Mouse (Mus musculus) gastrocnemius, postnatal 14 days (tissue): ENCODE results near the gene Wipf2. TPM values are rescaled to one million over a fixed set of nuclear protein-coding genes. Genes with fewer than 3 reads are reported as not detected.
A peak's percentile ranks its signal among the peaks of the same experiment; 100 is the strongest.
"Not testable (repeated sequence)": the region's sequence is repeated elsewhere in the genome, so short reads cannot be mapped to it uniquely, and the experiment has no call there.

Source experiments
- DNase-seq: peaks from one replicate; pipeline ENCODE4 v3.0.0; 2021; ENCODE audit warnings: mixed read lengths
- intact Hi-C: fragments of 180-260 bp; cut with DNase I; formaldehyde crosslinking; loops from one replicate; pipeline ENCODE4 v1.15.1; 2025; ENCODE audit warnings: low total_unique reads
- total RNA-seq, 2 experiments: library from RNA; stranded (reverse); gene quantifications; 2 replicates each; pipeline ENCODE4 v1.2.3; 2021

Wipf2 gene
- total RNA-seq, 2 experiments from 2014 or later = 4.4 to 4.6 TPM

DNA sequence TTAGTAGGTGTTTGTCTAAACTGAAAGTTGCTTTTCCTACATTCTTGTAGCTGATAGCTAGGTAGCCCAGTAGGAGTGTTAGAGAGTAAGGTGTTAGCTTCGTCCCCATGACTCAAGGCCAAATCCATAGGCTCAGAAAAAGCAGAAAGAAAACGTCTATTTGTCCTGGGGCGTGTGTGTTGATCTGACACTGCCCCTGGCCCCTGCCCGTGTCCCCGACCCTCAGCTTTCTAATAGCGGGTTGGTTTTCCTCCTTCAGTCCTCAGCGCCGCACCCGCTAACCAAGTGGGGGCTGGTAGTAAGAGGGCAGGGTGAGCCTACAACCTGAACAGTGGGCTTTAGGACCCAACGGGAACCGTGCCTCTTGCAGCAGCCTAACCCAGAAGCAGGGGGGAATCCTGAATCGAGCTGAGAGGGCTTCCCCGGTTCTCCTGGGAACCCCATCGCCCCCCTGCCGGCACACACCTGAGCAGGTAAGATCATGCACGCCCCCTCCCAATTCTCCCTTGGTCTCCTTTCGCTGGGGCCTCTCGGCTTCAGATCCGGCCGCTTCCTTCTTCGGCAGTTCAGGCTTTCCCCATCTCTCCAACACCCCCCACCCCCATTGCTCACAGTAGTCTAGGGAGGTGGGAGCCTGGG, 64.1 kb downstream of the Wipf2 start, which contains the start of gene Rara:
Rara (plus strand) TSS at position 381 of the 639 bp plus-strand sequence.
- DNase-seq = no peak
- intact Hi-C loops = loop anchor here (2.0 kb wide), 1 partner anchor 43 kb away; no protein-coding TSS in a partner anchor

DNA sequence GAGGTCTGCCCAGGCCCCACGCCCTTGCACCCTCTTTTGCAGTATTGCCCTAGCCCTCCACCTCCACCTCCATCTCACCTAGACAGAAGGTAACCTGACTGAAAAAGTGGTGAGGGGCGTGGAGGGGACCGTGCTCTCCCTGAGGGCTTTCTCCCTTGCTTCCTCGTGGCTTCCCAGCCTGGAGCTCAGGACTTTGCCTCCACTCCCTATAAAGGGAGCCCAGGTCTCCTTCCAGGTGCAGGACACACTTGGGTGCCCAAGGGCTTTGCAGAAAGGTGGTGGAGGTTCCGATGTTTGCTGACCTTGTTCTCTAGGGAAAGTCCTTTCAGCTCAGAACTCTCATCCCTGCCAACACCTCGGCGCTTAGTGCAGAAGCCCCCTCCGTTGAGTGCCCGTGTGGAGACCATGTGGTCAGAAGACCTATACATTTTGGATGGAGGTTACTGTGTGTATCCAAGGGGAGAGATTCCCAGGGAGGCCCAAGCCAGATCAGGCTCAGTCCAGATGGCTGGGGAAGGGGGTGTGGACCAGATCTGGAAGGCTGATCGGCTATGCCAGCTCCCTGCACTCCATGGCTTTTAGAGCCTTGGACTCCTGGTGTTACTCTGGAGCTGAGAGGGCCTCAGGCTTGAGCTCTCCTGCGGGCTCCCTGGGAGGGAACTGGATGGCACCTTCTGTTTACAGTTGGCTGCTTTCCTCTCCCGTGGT, 64.9 kb downstream of the Wipf2 start:
- no peak for DNase-seq
- intact Hi-C loops = no loop called here

DNA sequence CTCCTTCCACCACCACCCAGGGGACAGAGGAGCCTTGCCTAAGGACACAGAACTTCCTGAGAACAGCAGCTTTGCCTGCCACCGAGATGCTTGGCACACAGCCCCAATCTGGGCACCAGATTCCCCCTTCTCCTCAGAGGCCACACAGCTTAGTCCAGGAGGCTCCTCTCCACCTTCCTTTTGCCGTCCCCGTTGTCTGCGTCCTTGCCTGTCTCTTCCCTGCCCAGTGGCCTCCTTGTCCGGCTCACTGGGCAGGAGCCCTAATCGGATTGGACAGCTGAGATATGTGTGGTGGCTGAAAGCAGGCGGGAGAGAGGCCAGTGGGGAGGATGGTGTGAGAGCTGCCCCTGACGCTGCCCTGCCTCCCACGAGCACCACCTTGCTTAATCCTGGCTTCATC, 66.1 kb downstream of the Wipf2 start:
- no peak for DNase-seq
- intact Hi-C loops = no loop called here

DNA sequence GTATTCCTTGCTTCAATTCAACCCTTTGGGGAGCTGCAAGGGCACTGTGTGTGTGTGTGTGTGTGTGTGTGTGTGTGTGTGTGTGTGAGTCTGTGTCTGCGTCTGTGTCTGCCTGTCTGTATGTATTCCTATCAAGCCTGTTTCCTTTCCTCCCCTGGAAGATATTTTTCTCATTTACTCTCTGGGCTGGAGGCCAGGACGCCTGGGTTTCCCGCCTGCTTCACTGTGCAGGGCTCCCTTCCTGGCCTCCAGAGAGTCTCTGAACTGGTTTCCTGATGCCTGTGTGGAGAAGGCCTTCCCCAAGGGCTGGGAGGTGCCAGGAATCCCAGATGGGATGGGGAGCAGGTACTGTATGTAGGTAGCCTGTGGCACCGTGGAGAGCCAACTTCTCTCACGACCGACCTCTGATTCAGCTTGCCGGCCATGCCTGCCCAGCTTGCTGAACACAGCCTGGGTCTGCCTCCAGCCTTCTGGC, 66.7 kb downstream of the Wipf2 start:
- intact Hi-C loops = no loop called here
- no peak for DNase-seq

DNA sequence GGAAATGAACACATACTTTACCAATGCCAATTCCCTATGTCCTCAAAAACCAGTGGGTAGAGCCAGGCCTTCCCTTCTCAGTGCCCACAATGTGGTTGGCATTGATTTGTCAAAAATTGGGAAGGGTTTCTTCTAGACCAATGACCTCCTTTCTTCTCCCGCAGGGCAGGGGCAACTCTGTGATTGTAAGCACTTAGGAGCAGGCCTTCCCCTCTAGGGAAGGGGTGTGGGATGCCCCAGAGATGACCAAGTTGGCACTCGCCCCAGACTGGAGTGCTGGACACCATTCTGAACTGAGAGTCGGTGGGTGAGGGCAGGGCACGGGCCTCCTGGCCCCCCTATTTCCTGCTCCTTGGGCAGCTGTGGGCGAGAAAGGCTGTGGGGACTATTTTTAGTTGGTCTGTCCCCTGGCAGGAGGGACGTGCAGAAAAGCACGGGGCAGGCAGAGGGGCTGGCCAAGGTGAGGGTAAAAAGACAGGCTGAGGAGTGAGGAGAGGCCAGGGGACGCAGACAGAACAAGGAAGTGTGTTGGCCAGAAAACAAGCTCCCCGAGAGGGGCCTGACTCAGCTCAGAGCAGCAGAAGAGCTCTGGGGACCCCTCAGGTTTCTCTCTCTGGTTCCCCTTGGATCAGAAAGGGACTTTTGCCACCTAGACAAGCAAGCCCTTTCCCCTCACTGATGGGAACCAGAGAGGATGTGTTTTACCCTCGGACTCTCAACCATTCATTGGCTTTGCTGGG, 67.5 kb downstream of the Wipf2 start:
- intact Hi-C loops = no loop called here
- no peak for DNase-seq

DNA sequence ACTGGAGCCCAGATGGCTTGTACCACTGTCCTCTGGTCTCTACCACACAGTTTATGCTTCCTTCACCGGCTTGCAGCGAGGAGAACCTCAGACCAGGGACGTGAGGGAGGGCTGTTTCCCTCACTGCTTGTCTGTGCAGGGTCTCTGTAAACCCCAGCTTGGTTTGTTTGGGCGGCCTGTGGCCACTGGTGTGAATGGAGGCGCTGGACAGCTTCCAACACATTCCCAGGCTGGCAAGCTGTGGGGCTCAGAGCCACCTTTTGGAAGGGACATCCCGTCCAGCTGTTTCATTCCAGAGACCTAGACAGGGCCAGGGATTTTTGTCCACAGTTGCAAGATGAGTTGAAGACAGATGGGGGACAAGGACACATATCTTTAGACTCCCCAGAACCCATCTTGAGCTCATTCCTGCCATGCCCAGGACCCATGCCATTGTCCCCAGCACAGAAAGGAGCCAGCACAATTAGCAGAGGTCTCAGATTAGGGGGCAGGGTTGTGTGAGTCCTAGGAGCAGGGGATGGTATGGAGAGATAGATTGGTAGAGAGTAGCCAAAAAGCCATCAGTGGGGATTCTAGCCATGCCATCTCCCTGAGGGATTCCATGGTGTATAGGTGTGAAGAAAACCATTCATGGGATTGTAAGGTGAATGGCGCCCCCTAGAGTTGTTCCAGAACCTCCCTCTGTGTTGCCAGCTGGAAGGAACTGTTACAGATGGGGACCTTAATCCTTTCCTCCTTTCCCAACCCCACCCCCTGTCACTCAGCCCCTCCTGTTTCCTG, 68.3 kb downstream of the Wipf2 start:
- DNase-seq = peak; percentile 66
- intact Hi-C loops = no loop called here

DNA sequence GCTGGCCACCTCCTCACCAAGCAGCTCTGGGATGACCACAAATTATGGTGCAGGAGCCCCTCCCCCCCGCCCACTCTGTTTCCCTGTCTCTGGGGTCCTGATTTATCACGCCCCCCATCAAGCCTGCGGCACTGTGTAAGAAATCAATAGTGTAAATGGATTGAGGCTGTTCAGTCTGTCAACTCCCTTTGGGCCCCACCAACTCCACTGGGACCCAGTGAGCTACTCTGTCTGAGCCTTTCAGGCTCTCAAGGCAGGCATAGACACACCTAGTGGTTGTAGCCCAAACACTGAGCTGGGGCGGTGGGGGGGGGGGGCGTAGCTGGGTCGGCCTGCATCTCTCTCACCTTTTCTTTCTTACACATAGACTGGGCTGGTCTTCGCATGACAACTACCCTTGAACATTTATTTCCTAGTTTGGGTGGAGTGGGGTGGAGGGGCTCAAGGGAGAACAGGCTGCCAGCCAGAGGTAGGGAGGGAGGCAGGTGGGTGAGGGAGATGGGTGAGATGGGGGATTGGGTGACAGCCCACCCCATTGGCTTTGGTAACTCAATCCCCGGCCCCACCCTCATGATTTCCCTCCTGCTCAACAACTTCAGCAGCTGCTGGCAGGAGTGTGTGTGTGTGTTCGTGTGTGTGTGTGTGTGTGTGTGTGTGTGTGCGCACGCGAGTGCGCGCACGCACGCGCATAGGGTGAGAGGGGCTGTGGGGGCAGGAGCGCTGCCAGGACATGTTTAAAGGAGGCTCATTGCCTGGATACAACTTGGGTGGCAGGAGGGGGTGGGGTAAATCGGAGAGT, 69.1 kb downstream of the Wipf2 start:
- intact Hi-C loops = no loop called here
- no peak for DNase-seq

DNA sequence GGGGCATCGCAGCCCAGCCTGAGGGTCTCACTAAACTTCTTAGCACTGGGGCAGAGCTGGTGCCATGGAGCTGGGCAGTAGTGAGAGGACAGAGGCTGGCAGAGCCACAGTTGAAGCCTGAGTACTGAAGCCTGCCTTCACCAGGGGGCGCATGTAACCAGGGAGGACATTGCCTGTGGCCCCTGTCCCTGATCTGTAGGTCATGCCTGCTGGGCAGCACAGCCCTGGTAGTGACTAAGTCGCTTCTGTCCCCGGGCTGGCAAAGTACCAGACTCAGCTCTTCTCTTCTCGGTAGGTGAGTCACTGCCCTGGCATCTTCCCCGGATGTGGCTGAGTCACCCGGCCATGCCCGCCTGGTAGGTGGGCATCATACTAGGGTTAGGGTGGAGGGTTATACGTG, 69.7 kb downstream of the Wipf2 start:
- intact Hi-C loops = no loop called here

DNA sequence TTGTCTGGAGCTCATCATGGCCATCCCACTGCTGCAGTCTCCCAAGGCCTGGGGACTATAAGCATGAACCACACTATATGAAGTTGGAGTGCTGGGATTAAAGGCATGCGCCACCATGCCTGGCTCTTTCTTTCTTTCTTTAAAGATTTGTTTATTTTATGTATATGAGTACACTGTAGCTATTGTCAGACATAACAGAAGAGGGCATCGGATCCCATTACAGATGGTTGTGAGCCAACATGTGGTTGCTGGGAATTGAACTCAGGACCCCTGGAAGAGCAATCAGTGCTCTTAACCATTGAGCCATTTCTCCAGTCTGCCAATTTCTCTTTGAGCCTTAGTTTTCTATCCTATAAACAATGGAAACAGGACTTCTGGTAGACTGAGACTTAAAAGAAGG, 70.4 kb downstream of the Wipf2 start:
- DNase-seq, intact Hi-C loops: not testable (repeated sequence)

More for the DNA sequence above, 69.7 kb downstream of the Wipf2 start:
- peak; percentile 85 for DNase-seq

DNA sequence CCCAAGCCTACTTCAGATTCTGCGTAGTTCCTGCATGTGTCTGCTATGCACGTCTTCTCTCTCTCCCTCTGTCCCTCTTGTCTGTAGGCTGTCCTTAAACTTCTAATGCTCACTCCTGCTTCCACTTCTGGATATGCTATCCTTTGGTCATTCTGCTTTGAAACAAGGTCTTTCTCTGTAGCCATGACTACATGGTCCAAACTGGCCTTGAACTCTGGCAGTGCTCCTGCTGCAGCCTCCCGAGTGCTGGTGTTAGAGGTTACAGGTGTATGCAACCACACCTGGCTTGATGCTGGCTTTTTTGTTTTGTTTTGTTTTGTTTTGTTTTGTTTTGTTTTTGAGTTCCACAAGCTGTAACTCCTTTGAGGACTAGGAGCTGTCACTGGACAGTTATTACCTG, 70.9 kb downstream of the Wipf2 start:
- intact Hi-C loops = no loop called here
- no peak for DNase-seq

DNA sequence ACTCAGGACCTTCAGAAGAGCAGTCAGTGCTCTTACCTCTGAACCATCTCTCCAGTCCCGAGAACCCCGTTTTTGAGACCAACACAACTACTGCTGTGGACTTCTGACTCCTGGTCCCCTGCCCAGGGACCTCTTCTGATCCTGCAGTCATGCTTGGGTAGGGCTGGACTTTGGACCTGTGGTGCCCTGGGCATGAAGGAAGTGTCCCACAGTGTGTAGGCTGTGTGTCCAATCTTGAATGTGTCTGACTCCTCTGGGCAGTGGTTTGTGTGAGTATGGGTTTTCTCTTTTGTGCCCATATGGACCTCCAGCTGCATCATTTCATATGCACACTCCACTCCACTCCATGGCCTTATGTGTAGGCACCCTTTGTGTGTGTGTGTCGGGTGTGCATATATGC, 71.7 kb downstream of the Wipf2 start:
- intact Hi-C loops = no loop called here
- no peak for DNase-seq

DNA sequence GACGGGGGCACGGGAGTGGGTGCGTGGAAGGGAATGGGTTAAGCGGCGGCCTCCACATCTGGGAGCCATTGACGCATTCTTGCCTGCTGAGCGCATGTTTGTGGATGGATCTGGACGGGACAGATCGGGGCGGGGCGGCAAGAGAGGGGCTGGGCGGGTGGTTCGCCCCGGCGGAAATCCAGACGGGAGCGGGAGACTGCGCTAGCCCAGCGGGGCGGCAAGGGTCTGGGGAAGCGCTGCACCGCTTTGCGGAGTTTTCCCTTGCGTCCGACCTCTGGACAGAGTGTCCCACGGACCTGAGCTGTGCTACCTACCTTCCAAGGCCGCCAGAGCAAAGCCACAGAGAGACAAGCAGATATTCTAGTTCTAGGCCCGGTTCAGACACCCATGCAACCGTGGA, 72.7 kb downstream of the Wipf2 start:
- intact Hi-C loops = no loop called here
- DNase-seq = peak; percentile 89

DNA sequence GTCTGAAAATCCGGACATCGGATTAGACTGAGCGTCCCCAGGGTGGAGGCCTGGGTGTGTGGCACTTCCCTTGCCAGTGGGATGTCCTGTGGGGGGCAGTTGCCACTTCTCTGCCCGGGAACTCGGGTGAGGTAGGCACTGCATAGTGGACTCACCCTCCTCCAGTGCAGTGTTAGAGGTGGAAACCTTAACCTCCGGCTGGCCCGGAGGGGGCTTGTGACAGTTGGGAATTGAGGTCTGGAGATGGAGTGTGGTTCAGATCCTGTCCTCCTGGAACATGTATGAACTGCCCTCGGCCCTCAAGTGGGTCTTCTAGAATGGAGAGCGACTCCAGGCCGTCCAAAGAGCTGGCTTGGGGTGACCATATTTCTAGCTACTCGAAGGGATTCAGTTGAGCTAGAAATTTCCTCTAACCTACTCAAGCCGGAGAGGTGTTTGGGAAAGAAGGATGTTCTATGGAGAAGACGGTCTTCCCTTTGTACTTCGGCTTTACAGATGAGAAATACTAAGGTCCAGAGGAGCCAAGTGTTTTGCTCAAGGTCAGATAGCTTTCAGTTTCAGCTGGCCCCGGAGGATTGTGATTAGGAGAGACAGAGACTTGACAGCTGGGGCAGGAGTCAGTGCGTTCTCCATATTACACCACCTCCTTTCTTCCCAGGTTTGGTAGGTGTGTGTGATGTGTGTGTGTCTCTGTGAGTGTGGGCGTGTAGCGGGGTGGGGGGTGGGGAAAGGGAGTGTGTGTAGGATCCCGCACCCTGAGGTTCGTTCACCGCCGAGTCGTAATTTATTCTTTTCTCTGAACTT, 73.4 kb downstream of the Wipf2 start:
- no peak for DNase-seq
- intact Hi-C loops = no loop called here

DNA sequence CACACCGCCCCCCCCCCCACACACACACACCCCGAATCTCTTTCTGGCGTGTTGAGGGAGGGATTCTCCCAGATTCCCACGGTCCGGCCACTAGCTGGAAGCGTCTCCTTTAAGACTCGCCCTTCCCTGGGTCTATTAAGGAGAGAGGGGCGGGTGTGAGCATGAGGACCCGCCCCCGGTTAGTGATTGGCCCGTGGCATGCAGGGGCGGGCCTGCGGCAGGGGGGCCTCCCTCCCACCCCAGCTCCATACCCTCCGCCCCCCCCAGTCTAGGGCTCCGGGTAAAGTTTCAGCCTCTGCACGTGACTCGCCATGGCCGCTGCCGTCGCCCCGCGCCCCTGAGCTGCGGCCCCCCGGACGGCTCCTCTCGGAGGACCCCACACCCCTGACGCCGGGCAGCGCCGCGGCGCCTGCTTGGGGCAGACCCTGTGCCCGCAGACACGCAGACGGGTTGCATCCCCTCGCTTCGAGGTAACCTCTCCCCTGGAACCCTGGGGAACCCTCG, 74.0 kb downstream of the Wipf2 start:
- intact Hi-C loops = no loop called here
- peak; percentile 94 for DNase-seq

DNA sequence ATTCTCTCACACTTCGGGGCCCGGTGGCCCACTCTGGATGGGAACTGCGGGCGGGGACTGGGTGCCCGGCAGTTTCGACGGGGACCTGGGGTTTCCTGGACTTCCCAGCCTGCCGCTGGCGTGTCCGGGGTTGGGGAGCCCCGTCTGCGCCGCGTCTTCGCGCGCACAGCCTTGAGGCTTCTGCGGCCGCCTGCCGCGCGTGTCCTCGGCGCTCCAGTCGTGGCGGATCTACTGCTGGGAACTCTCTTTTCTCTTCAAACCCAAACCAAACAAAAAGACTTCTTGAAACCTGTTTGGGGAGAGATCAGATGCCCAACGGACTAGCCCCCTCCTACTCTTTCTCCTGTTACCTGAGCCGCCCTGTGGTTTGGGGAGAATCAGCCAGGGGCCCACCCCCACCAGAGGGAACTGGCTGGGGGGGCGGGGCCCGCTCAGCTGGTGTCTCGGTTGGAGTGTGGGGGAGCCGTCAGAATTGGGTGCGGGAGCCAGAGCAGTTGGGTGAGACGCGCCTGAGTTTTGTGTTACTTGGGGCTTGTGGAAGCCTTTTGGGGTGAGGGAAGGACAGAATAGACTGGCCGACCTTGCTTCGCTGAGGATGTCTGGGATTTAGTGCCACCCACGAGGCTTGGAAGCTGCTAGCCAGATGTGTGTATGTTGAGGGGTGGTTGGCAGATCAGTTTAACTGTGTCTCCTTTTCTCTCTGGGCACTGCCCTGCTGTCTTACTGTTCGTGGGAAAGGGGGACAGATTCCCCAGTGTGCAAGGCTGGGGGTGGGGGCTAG, 74.7 kb downstream of the Wipf2 start:
- intact Hi-C loops = no loop called here
- DNase-seq = peak; percentile 76

DNA sequence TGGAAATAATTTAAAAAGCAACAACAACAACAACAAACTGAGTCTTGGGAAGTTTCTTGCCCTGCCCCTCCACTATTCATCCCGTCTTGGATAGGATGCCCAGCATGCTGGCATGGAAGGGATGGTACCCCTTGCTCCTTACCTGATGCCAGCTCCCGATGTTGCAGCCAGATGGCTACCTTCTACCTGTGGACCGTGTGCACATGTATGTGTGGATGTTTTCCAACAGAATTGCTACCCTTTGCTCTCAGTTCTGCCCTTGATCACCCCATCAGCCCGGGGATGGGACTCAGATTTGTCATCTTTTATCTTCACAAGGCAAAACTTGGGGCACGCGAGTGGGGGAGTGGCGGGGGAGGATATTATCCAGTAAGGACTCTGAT, 75.3 kb downstream of the Wipf2 start:
- no peak for DNase-seq
- intact Hi-C loops = no loop called here
